Mouse (Mus musculus) erythroblast, adult 5-6 weeks (primary cell): ENCODE results near the gene Rnf34. TPM values are rescaled to one million over a fixed set of nuclear protein-coding genes. Genes with fewer than 3 reads are reported as not detected.
A peak's percentile ranks its signal among the peaks of the same experiment; 100 is the strongest.

ENCODE experiments used
- ATAC-seq: replicated peaks from 2 replicates; pipeline ENCODE4 v1.8.0; 2016; ENCODE audit warnings: moderate number of reproducible peaks, mild to moderate bottlenecking, moderate TSS enrichment, inconsistent platforms; ENCODE audit not compliant: poor library complexity, low FRiP score, severe bottlenecking
- total RNA-seq, 2 experiments: library from RNA; stranded (forward) in 1 of 2; stranded (reverse) in 1 of 2; fragments of 150-400 nt in 1 of 2; fragments of 200-764, 138-1000 nt in 1 of 2; gene quantifications; 2 replicates each; pipeline versions ENCODE4 v1.2.3 to v1.2.4; 2015 to 2017; ENCODE audit warnings: low replicate concordance in 2 of 2

Gene Rnf34
- total RNA-seq, 2 experiments from 2014 or later, result 4.8 to 8.5 TPM

DNA sequence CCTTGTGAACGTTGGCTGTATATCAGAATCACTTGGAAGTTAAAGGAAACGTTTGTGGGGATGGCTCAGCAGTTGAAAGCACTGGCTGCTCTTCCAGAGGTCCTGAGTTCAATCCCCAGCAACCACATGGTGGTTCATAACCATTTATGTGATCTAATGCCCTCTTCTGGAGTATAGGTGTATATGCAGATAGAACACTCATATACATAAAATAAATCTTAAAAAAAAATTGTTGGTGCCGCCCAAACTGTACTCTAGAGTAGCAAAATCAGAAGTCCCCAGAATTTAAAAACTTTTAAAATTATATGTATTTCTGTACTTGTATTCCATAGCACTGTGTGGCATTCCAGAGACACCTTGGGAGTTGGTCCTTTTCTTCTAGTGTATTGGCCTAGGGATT lies 6.0 kb downstream of the Rnf34 start:
- no peak for ATAC-seq

DNA sequence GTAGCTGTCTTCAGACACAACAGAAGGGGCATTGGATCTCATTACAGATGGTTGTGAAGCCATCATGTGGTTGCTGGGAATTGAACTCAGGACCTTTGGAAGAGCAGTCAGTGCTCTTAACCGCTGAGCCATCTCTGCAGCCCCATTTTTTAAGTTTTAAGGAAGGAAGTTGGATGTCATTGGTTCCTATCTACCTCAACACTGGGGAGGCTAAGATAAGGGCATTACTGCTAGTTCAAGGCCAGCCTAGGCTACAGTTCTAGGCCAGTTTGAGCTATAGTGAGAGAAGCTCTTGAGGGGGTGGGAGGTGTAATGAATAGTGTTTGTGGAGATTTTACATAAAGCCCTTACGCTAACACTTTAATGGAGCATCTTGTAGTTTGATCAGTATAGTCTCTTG lies 13.2 kb downstream of the Rnf34 start:
- ATAC-seq, result no peak

DNA sequence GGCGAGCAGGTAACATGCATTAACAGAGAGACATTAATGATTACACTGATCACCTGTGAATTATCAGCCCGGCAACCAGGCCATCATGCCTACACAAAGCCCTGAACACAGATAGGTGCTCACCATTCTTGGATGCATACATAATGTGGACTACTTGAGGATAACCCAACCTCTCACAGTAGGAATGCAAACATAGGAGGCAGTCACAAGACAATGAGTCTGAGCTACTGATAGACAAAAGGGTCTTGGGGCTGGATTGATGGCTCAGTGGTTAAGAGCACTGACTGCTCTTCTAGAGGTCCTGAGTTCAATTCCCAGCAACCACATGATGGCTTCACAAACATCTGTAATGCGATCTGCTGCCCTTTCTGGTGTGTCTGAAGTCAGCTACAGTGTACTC lies 22.8 kb downstream of the Rnf34 start:
- ATAC-seq, result no peak

DNA sequence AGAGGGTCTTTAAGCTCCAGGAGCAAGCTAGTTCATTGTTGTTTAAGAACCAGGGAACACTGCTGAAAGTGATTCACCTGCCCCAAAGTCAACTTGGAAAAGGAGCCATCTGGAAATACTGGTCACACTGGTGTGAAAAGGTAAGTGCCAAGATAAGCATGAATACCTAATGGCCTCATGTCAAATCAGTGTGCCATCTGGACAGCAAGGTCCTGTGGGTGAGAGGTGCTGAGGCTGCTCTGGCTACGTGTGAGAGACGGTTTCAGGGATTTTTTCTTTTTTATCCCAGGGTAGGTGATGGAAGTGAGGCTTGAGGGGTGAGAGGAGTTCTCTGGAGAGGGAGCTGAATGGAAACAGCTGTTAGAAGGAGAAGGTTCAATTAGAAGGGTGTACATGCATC lies 23.7 kb downstream of the Rnf34 start:
- ATAC-seq, result no peak

DNA sequence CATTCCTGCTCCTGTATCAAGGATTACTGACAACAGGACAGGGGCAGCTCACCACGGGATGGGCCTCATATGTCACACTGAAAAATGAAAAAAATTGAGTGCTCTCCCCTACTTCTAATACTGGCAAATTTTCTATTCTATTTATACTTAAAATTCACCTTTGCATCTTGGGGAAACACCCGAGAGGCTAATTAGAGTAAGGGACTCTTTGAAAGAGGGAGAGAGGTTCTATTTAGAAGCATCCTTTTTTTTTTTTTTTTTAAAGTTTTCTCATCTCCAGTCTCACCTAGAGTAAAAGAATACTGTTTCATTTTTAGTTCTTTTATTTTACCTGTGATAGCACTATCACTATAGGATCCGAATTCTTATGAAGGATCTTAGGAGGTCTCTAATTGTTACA lies 24.5 kb downstream of the Rnf34 start:
- no peak for ATAC-seq

DNA sequence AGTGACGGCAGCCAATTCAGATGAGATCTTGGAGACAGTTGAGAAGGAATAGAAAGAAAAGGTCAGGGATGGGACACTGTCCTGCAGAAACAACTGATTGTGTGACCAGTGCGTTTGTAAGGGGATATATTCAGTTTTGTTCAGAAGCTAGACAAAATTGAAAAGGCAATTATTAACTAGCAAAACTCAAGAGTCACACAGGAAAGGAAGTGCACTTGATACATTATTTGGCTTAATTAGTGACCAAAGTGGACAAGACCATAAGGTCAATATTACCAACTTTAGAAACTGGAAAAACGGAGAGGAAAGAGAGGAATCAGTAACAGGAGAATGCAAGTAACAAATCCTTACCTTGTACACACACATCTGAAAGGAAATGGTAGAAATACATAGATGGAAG lies 26.8 kb downstream of the Rnf34 start:
- no peak for ATAC-seq

DNA sequence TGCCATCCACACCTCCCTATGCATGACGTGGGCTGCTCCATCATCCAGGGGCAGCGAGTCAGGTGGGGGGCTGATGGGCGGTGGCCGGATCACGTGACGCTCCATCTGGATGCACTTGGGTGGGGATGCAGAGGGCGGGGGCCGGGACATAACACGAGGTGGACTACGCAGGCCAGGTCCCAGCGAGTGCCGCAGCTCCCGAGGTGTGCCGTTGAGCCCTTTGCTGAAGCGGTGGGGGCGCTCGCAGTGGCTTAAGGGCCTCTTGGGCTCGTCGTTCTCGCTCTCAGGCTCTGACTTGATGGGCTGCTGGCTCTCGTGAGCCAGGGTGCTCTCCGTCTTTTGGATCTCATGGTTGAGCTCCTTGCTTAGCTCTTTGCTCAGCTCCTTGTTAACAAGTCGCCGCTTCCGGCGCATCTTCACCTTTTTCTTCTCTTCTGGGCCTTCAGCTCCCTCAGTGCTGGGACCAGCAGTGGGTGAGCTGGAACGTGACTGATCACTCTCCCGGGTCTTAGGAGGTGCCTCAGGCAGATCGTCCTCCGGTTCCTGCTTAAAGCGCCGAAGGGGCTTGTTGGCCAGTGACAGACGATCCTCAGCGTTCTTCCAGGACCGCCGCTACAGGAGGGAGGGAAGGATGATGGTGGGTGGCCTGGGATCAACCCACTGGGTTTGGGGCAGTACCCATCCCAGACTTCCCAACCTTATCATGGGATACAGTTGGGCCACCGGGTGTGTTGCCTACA lies 30.6 kb downstream of the Rnf34 start:
- ATAC-seq, result no peak

DNA sequence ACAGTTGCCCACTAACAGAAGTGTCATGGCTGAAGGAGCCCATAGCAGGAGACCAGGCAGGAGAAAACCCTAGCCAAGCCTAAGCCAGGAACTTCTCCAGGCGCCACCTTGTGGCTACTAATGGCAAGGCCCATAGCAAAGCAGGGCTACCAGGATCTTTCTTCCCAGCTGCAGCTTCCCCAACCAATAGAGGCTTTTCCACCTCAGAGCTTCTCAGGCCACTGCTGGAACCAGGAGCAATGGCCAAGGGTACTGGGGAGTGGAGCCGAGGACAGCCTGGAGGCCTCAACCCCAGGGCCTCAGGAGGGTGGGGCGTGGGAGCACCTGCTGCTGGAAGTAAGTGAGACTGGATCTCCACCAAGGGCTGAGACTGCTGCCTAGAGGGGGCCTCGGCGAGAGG lies 31.5 kb downstream of the Rnf34 start:
- peak; percentile 82 for ATAC-seq

DNA sequence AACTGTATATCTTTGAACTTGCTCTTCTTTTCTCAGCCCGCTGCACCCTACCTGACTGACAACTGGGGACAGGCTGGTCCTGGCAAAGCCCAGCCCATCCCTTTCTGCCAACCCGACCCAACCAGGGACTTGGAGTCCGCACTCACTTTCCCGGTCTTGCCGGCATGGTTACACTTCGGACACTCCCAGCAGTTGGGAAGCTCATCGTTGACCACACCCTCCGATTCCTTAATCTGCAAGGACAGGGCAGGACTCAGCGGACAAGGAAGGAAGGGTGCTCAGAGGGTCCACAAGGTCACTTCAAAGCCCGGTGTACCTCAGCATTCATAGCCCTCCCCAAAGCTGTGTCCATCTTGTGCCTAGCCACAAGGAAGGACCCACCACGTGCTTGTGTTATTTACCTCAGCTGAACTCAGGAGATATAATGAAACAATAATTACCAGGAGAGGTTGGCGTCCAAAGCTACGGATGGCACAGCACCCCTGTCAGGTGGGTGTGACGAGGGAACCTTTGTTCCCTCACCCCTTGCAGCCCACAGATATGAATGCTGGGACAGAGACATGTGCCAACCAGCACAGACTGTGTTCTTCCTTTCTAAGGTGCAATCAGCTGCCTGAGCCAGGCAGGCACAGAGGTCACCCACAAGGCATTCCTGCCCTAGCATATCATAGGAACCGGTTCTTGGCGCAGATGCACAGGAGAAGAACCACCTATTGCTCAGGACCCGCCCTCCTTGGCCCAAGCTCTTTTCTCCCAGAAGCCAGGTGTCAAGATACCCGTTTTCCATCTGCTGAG lies 32.6 kb downstream of the Rnf34 start:
- no peak for ATAC-seq

DNA sequence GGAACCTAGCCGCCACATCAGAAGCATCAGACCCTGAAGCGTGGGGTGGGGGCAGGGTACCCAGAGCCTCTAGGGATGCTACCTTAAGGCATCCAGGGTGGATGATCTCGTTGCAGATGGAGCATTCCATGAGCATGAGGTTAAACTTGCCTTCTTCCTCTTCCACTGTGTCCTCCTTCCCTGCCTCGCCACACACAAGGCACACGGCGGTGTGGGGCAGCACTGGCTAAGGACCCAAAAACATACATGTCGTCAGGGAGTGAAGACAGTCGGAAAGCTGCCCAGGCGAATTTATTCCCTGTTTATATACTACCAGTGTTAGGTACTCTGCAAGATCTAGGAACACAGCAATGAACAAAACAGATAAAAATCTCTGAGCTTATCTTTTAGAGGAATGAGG lies 33.4 kb downstream of the Rnf34 start:
- no peak for ATAC-seq

DNA sequence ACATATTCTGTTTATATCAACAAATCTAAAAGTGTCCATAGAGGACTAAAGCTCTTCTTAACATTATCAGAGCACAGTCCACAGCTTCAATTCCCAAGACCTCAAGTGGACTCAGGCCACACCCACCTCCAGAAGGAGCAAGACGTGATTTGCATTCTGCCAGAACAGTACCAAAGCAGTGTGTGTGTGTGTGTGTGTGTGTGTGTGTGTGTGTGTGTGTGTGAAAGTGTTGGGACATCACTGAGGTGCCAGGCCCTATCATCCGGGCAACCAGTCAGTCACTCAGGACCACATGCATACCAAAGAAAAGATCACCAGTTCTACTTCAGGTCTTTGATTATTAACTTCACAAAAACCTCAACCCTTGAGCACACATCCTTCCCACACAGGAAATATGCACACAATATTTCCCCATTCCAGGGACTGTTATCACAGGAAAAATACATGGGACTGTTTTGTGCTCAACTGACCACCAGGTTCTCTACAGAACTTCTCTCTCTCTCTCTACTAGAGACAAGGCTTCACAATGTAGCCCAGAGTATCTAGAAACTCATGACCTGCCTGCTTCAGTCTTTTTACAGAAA lies 33.9 kb downstream of the Rnf34 start:
- no peak for ATAC-seq

DNA sequence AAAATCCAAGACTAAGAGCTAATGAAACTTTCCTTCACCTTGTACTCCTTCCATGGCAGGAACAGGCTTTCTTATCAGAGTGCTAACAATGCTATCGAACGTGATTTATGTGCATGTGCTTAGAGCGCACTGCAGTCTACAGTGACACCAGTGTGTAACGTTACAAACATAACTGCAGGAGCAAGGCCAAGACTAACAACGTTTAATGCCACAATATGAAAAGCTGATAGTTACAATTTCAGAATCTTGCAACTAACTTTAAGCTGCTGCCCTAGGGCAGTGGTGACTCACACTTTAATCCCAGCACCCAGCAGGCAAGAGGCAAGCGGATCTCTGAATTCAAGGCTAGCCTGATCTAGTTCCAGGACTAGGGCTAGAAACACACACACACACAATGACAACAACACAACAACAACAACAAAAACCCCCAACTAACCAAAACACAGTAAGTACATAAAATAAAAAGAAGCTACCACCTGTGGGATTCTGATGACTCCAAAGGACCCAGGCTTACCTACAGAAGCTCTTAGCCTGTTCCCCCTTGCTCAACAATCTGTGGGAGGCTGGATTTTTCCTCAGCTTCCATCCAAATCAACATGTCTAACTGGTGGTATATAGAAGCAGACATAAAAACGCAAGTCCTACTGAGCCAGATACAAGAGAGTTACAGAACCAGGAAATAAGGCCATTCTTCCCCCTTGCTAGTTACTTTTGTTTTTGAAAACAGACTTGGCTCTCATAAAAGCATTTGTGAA lies 34.9 kb downstream of the Rnf34 start:
- ATAC-seq, result no peak

DNA sequence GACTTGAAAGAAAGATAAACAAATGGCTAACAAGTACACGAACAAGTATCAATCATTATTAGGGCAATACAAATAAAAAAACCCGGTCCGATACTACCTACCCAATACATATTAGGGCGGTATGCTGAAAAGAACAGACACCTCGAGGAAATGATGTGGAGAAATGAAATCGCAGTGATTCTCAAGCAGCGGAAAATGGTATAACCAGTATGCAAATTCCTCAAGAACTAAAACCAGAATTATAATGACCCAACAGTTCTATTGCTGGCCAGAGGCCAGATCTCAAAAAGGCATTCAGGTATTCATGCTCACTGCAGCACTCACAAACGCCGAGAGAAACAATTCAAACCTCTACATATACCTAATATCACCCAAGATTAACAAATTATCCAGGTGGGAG lies 37.2 kb downstream of the Rnf34 start:
- ATAC-seq, result no peak

DNA sequence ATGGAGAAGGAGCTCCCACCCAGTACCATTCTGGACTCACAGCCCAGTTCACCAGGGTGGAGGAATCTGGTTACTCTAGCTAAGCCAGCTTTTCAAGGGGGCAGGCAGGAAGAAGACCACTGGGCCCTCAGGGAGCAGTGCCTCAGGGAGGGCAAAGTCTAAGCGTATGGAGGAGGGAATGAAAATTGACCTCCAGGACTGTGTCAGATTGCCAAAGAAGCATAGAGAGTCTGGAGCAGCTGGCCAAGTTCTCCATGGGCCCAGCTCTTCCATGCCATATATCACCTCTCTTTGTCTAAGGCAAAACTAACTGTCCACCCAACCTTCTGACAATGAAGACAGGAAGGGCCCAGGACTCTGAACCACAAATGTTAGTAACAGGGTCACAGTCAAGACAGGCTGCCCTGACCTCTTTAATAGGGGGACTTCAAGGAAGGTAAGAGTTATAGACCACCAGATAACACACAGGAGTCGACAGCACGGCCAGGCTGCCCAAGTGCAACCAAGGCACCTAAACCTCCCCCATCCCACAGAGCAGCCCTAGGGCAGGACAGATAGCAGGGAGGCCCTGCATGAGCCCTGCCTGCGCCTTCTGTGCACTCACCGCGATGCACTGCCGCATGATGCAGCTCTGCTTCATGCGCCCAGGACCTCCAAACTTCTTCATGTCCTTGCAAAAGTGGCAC lies 38.2 kb downstream of the Rnf34 start:
- no peak for ATAC-seq

DNA sequence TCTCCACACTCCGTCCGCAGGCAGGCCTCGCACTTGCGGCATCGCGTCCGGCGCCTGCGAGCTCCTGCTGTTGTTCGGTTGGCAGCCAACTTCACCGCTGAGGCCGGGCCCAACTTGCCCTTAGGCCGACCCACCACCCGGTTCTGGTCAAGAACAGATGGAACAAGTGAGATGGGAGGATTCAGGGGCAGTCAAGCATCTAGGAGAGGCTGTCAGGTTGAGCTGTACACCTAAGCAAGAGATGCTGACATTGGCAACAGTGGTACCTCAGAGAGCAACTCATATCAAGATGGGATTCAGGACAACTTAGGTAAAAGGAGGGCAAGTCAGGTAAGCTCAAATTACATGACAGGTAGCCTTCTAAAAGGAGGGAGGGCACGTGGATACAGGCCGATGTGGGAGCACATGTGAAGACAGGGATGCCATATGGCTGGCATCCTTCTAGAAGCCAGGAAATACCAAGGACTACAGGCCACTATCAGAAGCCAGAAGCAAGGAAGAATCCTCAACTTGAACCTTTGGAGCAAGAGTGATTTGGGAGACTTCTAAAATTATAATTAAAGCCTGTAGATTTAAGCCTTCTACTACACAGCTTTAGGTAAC lies 38.9 kb downstream of the Rnf34 start:
- ATAC-seq, result no peak

DNA sequence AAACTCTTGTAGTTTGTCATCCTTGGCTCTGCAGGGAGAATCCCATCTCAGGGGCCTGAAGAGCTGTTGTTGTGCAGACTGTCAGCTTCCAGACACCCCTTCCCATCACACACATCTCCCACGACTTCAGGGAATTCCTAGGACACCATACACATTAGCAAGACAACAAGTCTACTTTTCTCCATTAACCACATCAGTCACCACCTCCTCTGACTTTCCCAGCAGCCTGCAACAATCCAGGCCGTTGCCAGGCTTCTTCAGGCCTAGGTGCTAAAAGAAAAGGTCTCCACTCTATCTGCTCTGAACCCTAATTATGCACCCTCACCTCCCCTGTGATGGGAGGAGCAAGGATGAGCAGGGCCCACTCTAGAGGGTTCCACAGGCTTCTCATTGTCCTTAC lies 40.5 kb downstream of the Rnf34 start:
- no peak for ATAC-seq

DNA sequence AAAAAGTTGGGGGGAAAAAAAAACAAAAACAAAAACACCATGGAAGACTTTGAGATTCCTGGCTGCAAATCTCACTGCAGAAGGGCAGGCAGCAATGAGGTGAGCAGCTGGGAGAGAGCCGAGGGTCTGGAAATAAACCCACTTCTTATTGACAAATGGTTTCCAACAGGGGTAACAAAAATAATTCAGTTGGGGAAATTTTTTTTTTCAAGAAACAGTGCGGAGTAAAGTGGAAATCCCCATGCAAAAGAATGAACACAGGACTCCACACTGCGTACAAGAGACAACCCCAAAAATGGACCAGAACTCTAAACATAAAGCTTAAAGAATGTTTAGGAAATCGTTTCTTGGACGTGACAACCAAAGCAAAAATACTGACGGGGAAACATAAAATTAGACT lies 43.4 kb downstream of the Rnf34 start:
- no peak for ATAC-seq

DNA sequence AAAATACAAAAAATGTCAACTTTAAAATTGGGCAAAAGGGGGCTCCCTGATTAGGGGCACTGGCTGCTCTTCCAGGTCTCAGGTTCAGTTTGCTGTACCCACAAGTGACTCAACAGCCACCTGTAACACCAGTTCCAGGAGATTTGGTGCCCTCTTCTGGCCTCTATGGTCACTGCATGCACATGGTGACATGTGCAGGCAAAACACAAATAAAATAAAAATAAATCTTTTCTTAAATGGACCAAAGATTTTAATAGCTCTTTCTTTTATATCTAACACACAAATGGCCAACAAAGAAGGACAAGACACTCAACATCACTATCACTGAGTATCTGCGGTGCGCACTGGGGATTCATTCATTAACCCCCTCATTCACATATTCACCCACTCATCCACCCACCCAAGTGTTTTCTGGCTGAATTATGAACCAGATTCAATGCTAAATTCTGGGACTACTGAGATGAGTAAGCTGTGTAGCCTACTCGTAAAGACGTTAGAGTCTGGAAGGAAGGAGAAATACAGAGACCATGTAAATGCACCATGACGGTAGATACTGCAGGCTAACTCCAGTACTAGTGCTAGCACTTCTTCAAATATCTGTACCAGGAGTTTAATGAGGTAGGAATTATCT lies 44.3 kb downstream of the Rnf34 start:
- peak; percentile 86 for ATAC-seq

DNA sequence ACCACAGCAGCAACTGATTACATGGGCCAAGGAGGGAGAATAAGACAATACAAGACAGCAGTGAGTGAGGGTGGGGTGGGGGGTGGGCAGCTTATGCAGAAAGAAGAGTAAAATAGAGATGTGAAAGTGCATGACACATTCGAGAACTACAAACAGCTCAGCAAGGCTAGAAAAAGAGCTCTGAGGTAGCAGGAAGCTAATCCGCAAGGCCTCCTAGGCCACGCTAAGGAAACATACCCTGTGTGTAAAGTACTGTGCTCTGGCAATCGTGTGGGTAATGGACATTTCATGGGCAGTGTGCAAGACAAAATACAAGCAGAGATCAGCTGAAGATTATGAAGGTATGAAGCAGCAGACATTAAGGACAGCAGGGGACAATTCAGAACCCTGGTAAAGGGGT lies 45.0 kb downstream of the Rnf34 start:
- ATAC-seq, result no peak
